Mouse (Mus musculus): ENCODE data around the gene Phf12. TPM values are rescaled to one million over a fixed set of nuclear protein-coding genes. Genes with fewer than 3 reads are reported as not detected.
A peak's percentile ranks its signal among the peaks of the same experiment; 100 is the strongest.

The Phf12 gene
- total RNA-seq, 1 experiment: 38.4 TPM

DNA sequence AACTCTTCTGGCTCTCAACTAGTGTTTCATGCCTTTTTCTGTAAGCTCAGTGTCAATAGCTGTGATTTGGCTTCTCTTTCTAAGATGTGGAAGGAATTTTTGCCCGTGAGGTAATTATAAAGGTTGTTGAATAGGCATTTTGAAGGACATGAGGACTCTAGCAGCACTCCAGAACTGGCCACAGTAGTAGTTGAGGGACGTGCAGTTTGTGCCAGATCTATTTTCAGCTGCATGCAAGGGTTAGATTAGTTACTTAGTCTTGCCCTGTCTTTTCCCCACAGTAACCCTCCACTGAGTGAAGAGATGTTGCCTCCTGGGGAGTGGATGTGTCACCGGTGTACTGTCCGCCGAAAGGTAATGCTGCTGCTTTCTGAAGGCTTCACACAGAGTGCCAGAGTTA, 23.9 kb downstream of the Phf12 start:
- no peak overlapping the region for H3K4me3 ChIP-seq (ENCODE audit: insufficient read depth in 1 of 2, low read depth in 1 of 2, low read length in 2 of 2, poor library complexity in 1 of 2, severe bottlenecking in 1 of 2)
- H3K27ac ChIP-seq (ENCODE audit: insufficient read depth, low read depth, low read length, poor library complexity, severe bottlenecking): no peak overlapping the region
- peaks cover 28% of the 10 kb centered on the region for H3K36me3 ChIP-seq (ENCODE audit: control insufficient read depth, insufficient read depth, low read length, poor library complexity, severe bottlenecking)
- no peak for DNase-seq (ENCODE audit: low read depth, low spot score)
- no peaks in the 10 kb centered on the region for H3K4me1 ChIP-seq (ENCODE audit: control insufficient read depth in 2 of 2, insufficient read depth in 2 of 2, low read length in 2 of 2, poor library complexity in 1 of 2)
- in situ Hi-C loops (cut with MboI; ENCODE audit: low sequenced_read_pairs in 2 of 2, unreplicated experiment in 2 of 2): no loop called here
- TF ChIP-seq ZC3H11A (IDR thresholded peaks at IDR 0.05; ENCODE audit: borderline replicate concordance, low read depth, low read length): no peak
- no peak for TF ChIP-seq MAFK (IDR thresholded peaks at IDR 0.05; ENCODE audit: insufficient read depth, low read depth, low read length)
- no peak for TF ChIP-seq HCFC1 (IDR thresholded peaks at IDR 0.05; ENCODE audit: borderline replicate concordance, insufficient read depth, low read length)
- no peak for TF ChIP-seq ZNF384 (IDR thresholded peaks at IDR 0.05; ENCODE audit: low read depth, low read length)
- no peak for TF ChIP-seq CHD2 (IDR thresholded peaks at IDR 0.05; ENCODE audit: low read depth, low read length)
- H3K9me3 ChIP-seq (ENCODE audit: control insufficient read depth, insufficient read depth, low read depth, low read length): no peaks in the 10 kb centered on the region
- no peak overlapping the region for H3K9ac ChIP-seq (ENCODE audit: insufficient read depth, low read depth, low read length, poor library complexity, severe bottlenecking)

- no peak overlapping the region for H3K9ac ChIP-seq (ENCODE audit: insufficient read depth, low read depth, low read length, poor library complexity, severe bottlenecking)
- H3K9me3 ChIP-seq (ENCODE audit: control insufficient read depth, insufficient read depth, low read depth, low read length): no peaks in the 10 kb centered on the region
- H3K4me1 ChIP-seq (ENCODE audit: control insufficient read depth in 2 of 2, insufficient read depth in 2 of 2, low read length in 2 of 2, poor library complexity in 1 of 2): no peaks in the 10 kb centered on the region
- TF ChIP-seq HCFC1 (IDR thresholded peaks at IDR 0.05; ENCODE audit: borderline replicate concordance, insufficient read depth, low read length) (no peak), ZC3H11A (IDR thresholded peaks at IDR 0.05; ENCODE audit: borderline replicate concordance, low read depth, low read length) (no peak), MAFK (IDR thresholded peaks at IDR 0.05; ENCODE audit: insufficient read depth, low read depth, low read length) (no peak), ZNF384 (IDR thresholded peaks at IDR 0.05; ENCODE audit: low read depth, low read length) (no peak), CHD2 (IDR thresholded peaks at IDR 0.05; ENCODE audit: low read depth, low read length) (no peak)
- H3K36me3 ChIP-seq (ENCODE audit: control insufficient read depth, insufficient read depth, low read length, poor library complexity, severe bottlenecking): peaks cover 62% of the 10 kb centered on the region
- H3K27ac ChIP-seq (ENCODE audit: insufficient read depth, low read depth, low read length, poor library complexity, severe bottlenecking): no peak overlapping the region
- H3K4me3 ChIP-seq (ENCODE audit: insufficient read depth in 1 of 2, low read depth in 1 of 2, low read length in 2 of 2, poor library complexity in 1 of 2, severe bottlenecking in 1 of 2): no peak overlapping the region
- in situ Hi-C loops (cut with MboI; ENCODE audit: low sequenced_read_pairs in 2 of 2, unreplicated experiment in 2 of 2): no loop called here
- DNase-seq (ENCODE audit: low read depth, low spot score): peak; percentile 72
These were observed 37.1 kb downstream of the Phf12 start for GRCm38 (mm10) chr11:78019676-78020075.

DNA sequence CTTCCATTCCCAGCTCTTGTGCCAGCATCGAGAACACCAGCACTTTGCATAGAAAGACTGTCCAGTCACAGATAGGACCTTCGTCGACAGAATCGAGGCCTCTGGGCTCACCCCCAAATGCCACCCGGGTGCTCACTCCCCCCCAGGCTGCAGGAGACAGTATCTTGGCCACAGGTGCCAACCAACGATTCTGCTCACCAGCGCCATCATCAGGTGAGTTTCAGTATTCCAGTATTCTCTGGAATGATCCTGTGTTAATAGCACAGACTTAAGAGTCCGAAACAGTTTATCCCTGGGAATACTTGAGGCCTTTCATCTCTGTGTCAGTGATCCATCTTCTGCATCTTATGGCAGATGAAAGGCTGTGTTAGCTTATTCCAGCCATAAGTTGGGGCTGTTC, 41.1 kb downstream of the Phf12 start:
- peaks cover 54% of the 10 kb centered on the region for H3K36me3 ChIP-seq (ENCODE audit: control insufficient read depth, insufficient read depth, low read length, poor library complexity, severe bottlenecking)
- in situ Hi-C loops (cut with MboI; ENCODE audit: low sequenced_read_pairs in 2 of 2, unreplicated experiment in 2 of 2): no loop called here
- H3K27ac ChIP-seq (ENCODE audit: insufficient read depth, low read depth, low read length, poor library complexity, severe bottlenecking): no peak overlapping the region
- no peak overlapping the region for H3K9ac ChIP-seq (ENCODE audit: insufficient read depth, low read depth, low read length, poor library complexity, severe bottlenecking)
- H3K9me3 ChIP-seq (ENCODE audit: control insufficient read depth, insufficient read depth, low read depth, low read length): no peaks in the 10 kb centered on the region
- TF ChIP-seq HCFC1 (IDR thresholded peaks at IDR 0.05; ENCODE audit: borderline replicate concordance, insufficient read depth, low read length) (no peak), ZNF384 (IDR thresholded peaks at IDR 0.05; ENCODE audit: low read depth, low read length) (no peak), MAFK (IDR thresholded peaks at IDR 0.05; ENCODE audit: insufficient read depth, low read depth, low read length) (no peak), CHD2 (IDR thresholded peaks at IDR 0.05; ENCODE audit: low read depth, low read length) (no peak), ZC3H11A (IDR thresholded peaks at IDR 0.05; ENCODE audit: borderline replicate concordance, low read depth, low read length) (no peak)
- DNase-seq (ENCODE audit: low read depth, low spot score): peak; percentile 57
- H3K4me1 ChIP-seq (ENCODE audit: control insufficient read depth in 2 of 2, insufficient read depth in 2 of 2, low read length in 2 of 2, poor library complexity in 1 of 2): no peaks in the 10 kb centered on the region; a peak in 1 of 4 replicates
- no peak overlapping the region for H3K4me3 ChIP-seq (ENCODE audit: insufficient read depth in 1 of 2, low read depth in 1 of 2, low read length in 2 of 2, poor library complexity in 1 of 2, severe bottlenecking in 1 of 2)

DNA sequence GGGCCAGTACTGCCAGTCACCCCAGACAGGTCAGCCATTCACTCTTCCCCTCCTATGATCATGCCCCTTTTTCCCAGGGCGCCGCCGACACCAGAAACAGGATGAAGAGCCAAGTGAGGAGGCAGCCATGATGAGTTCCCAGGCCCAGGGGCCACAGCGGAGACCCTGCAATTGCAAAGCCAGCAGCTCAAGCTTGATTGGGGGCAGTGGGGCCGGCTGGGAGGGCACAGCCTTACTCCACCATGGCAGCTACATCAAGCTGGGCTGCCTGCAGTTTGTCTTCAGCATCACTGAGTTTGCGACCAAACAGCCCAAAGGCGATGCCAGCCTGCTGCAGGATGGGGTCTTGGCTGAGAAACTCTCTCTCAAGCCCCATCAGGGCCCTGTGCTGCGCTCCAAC, 46.7 kb downstream of the Phf12 start:
- H3K4me3 ChIP-seq (ENCODE audit: insufficient read depth in 1 of 2, low read depth in 1 of 2, low read length in 2 of 2, poor library complexity in 1 of 2, severe bottlenecking in 1 of 2): no peak overlapping the region
- no peak overlapping the region for H3K9ac ChIP-seq (ENCODE audit: insufficient read depth, low read depth, low read length, poor library complexity, severe bottlenecking)
- peaks cover 29% of the 10 kb centered on the region for H3K36me3 ChIP-seq (ENCODE audit: control insufficient read depth, insufficient read depth, low read length, poor library complexity, severe bottlenecking)
- in situ Hi-C loops (cut with MboI; ENCODE audit: low sequenced_read_pairs in 2 of 2, unreplicated experiment in 2 of 2): no loop called here
- no peak overlapping the region for H3K27ac ChIP-seq (ENCODE audit: insufficient read depth, low read depth, low read length, poor library complexity, severe bottlenecking)
- no peaks in the 10 kb centered on the region for H3K9me3 ChIP-seq (ENCODE audit: control insufficient read depth, insufficient read depth, low read depth, low read length)
- DNase-seq (ENCODE audit: low read depth, low spot score): no peak
- TF ChIP-seq ZC3H11A (IDR thresholded peaks at IDR 0.05; ENCODE audit: borderline replicate concordance, low read depth, low read length) (no peak), ZNF384 (IDR thresholded peaks at IDR 0.05; ENCODE audit: low read depth, low read length) (no peak), CHD2 (IDR thresholded peaks at IDR 0.05; ENCODE audit: low read depth, low read length) (no peak), MAFK (IDR thresholded peaks at IDR 0.05; ENCODE audit: insufficient read depth, low read depth, low read length) (no peak), HCFC1 (IDR thresholded peaks at IDR 0.05; ENCODE audit: borderline replicate concordance, insufficient read depth, low read length) (no peak)
- H3K4me1 ChIP-seq (ENCODE audit: control insufficient read depth in 2 of 2, insufficient read depth in 2 of 2, low read length in 2 of 2, poor library complexity in 1 of 2): peaks cover 1 to 3% of the 10 kb centered on the region in 2 experiments; a peak in 2 of 4 replicates

DNA sequence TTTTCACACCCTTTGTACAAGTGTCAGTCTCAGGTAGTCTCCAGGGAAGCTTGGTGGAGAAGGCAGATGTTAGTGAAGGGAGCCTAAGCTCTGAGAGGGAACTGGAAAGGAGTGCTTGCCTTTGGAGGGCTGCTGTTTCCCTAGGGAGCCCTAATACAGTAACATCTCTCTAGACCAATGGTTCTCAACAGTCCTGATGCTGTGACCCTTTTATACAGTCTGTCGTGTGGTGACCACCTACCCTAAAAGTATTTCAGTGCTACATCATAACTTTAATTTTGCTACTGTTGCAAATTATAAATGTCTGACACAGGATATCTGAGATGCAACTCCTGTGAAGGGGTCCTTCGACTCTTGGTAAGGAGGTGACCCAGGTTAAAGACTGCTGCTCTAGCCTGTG, 48.0 kb downstream of the Phf12 start:
- Histone ChIP-seq H3K36me3 (ENCODE audit: control insufficient read depth, insufficient read depth, low read length, poor library complexity, severe bottlenecking) (peaks cover 25% of the 10 kb centered on the region), H3K4me3 (ENCODE audit: insufficient read depth in 1 of 2, low read depth in 1 of 2, low read length in 2 of 2, poor library complexity in 1 of 2, severe bottlenecking in 1 of 2) (no peak overlapping the region)

More for the DNA sequence above, 48.0 kb downstream of the Phf12 start:
- Histone ChIP-seq H3K9me3 (ENCODE audit: control insufficient read depth, insufficient read depth, low read depth, low read length) (no peaks in the 10 kb centered on the region), H3K27ac (ENCODE audit: insufficient read depth, low read depth, low read length, poor library complexity, severe bottlenecking) (no peak overlapping the region), H3K4me1 (ENCODE audit: control insufficient read depth in 2 of 2, insufficient read depth in 2 of 2, low read length in 2 of 2, poor library complexity in 1 of 2) (peaks cover 1 to 3% of the 10 kb centered on the region in 2 experiments; a peak in 2 of 4 replicates), H3K9ac (ENCODE audit: insufficient read depth, low read depth, low read length, poor library complexity, severe bottlenecking) (no peak overlapping the region)
- in situ Hi-C loops (cut with MboI; ENCODE audit: low sequenced_read_pairs in 2 of 2, unreplicated experiment in 2 of 2): no loop called here
- no peak for DNase-seq (ENCODE audit: low read depth, low spot score)
- TF ChIP-seq HCFC1 (IDR thresholded peaks at IDR 0.05; ENCODE audit: borderline replicate concordance, insufficient read depth, low read length) (no peak), MAFK (IDR thresholded peaks at IDR 0.05; ENCODE audit: insufficient read depth, low read depth, low read length) (no peak), ZNF384 (IDR thresholded peaks at IDR 0.05; ENCODE audit: low read depth, low read length) (no peak), CHD2 (IDR thresholded peaks at IDR 0.05; ENCODE audit: low read depth, low read length) (no peak), ZC3H11A (IDR thresholded peaks at IDR 0.05; ENCODE audit: borderline replicate concordance, low read depth, low read length) (no peak)
